Mouse (Mus musculus): ENCODE results near the gene Pik3r2. TPM values are rescaled to one million over a fixed set of nuclear protein-coding genes. Genes with fewer than 3 reads are reported as not detected.
A peak's percentile ranks its signal among the peaks of the same experiment; 100 is the strongest.

Pik3r2 gene
- polyA plus RNA-seq, 1 experiment from 2014 or later, result 69.2 TPM

- DNase-seq (ENCODE audit: extremely low spot score, low spot score), result no peak
- WGBS, result 80% methylated on average over 19 of the region's 19 CpGs
- H3K27me3 ChIP-seq (ENCODE audit: poor library complexity, severe bottlenecking), result peaks cover 19% of the 10 kb centered on the region
- peak overlapping the region; percentile 81; the same call in 1 of the 2 replicates for H3K4me3 ChIP-seq
- peaks cover 61% of the 10 kb centered on the region for H3K4me1 ChIP-seq
- H3K36me3 ChIP-seq (replicated peaks), result peaks cover 26% of the 10 kb centered on the region
- no peak overlapping the region; the same call in 1 of the 2 replicates for H3K27ac ChIP-seq
- no peaks in the 10 kb centered on the region for H3K9me3 ChIP-seq
Observed at GRCm38 (mm10) chr8:70758616-70759561, 17.6 kb downstream of the Pik3r2 start.

- no peaks in the 10 kb centered on the region for H3K9me3 ChIP-seq
- H3K4me1 ChIP-seq, result peaks cover 66% of the 10 kb centered on the region
- no peak for DNase-seq (ENCODE audit: extremely low spot score, low spot score)
- H3K27me3 ChIP-seq (ENCODE audit: poor library complexity, severe bottlenecking), result peaks cover 19% of the 10 kb centered on the region
- peaks cover 26% of the 10 kb centered on the region for H3K36me3 ChIP-seq (replicated peaks)
- no peak overlapping the region for H3K4me3 ChIP-seq
- H3K27ac ChIP-seq, result no peak overlapping the region; the same call in 1 of the 2 replicates
- WGBS, result 87% methylated on average over 7 of the region's 7 CpGs
Observed at GRCm38 (mm10) chr8:70758308-70758615, 18.3 kb downstream of the Pik3r2 start.

GRCm38 (mm10) chr8:70757523-70758307 is 18.8 kb downstream of the Pik3r2 start:
- H3K4me3 ChIP-seq, result no peak overlapping the region
- peaks cover 71% of the 10 kb centered on the region for H3K4me1 ChIP-seq

GRCm38 (mm10) chr8:70756476-70757040 is 20.0 kb downstream of the Pik3r2 start:
- no peak overlapping the region for H3K4me3 ChIP-seq
- H3K4me1 ChIP-seq, result peaks cover 68% of the 10 kb centered on the region
- WGBS, result 87% methylated on average over 6 of the region's 6 CpGs
- H3K9me3 ChIP-seq, result no peaks in the 10 kb centered on the region
- no peak overlapping the region for H3K27ac ChIP-seq
- DNase-seq (ENCODE audit: extremely low spot score, low spot score), result no peak
- H3K36me3 ChIP-seq (replicated peaks), result peaks cover 26% of the 10 kb centered on the region
- H3K27me3 ChIP-seq (ENCODE audit: poor library complexity, severe bottlenecking), result peaks cover 19% of the 10 kb centered on the region

More at GRCm38 (mm10) chr8:70757523-70758307, 18.8 kb downstream of the Pik3r2 start:
- DNase-seq (ENCODE audit: extremely low spot score, low spot score), result no peak
- no peak overlapping the region for H3K27ac ChIP-seq
- H3K36me3 ChIP-seq (replicated peaks), result peaks cover 26% of the 10 kb centered on the region
- WGBS, result 76% methylated on average over 22 of the region's 22 CpGs
- H3K27me3 ChIP-seq (ENCODE audit: poor library complexity, severe bottlenecking), result peaks cover 19% of the 10 kb centered on the region
- no peaks in the 10 kb centered on the region for H3K9me3 ChIP-seq

GRCm38 (mm10) chr8:70755661-70756475 is 20.6 kb downstream of the Pik3r2 start:
- Histone ChIP-seq H3K4me1 (peaks cover 62% of the 10 kb centered on the region), H3K36me3 (replicated peaks) (peaks cover 26% of the 10 kb centered on the region), H3K27me3 (ENCODE audit: poor library complexity, severe bottlenecking) (peaks cover 19% of the 10 kb centered on the region), H3K9me3 (no peaks in the 10 kb centered on the region), H3K4me3 (peak overlapping the region; percentile 82), H3K27ac (no peak overlapping the region)
- WGBS, result 87% methylated on average over 24 of the region's 24 CpGs
- no peak for DNase-seq (ENCODE audit: extremely low spot score, low spot score)

- WGBS, result 22% methylated on average over 50 of the region's 50 CpGs
- no peak for DNase-seq (ENCODE audit: extremely low spot score, low spot score)
- Histone ChIP-seq H3K9me3 (no peaks in the 10 kb centered on the region), H3K27me3 (ENCODE audit: poor library complexity, severe bottlenecking) (peaks cover 23% of the 10 kb centered on the region), H3K4me3 (peak overlapping the region; percentile 82), H3K27ac (peak overlapping the region; percentile 86), H3K4me1 (peaks cover 54% of the 10 kb centered on the region), H3K36me3 (replicated peaks) (peaks cover 26% of the 10 kb centered on the region)
Observed at GRCm38 (mm10) chr8:70754871-70755660, 21.4 kb downstream of the Pik3r2 start.

GRCm38 (mm10) chr8:70754043-70754870 is 22.3 kb downstream of the Pik3r2 start, which contains the start of gene Rab3a:
Rab3a (plus strand) TSS chr8:70754679.
- 8% methylated on average over 37 of the region's 37 CpGs for WGBS

GRCm38 (mm10) chr8:70753151-70753550 is 23.4 kb downstream of the Pik3r2 start:
- Histone ChIP-seq H3K27me3 (ENCODE audit: poor library complexity, severe bottlenecking) (peaks cover 38% of the 10 kb centered on the region), H3K9me3 (no peaks in the 10 kb centered on the region), H3K4me1 (peaks cover 39% of the 10 kb centered on the region), H3K36me3 (replicated peaks) (peaks cover 22% of the 10 kb centered on the region), H3K4me3 (peak overlapping the region; percentile 3; the same call in 1 of the 2 replicates), H3K27ac (peak overlapping the region; percentile 86)
- 37% methylated on average over 21 of the region's 21 CpGs for WGBS
- no peak for DNase-seq (ENCODE audit: extremely low spot score, low spot score)

More at GRCm38 (mm10) chr8:70754043-70754870, 22.3 kb downstream of the Pik3r2 start, which contains the start of gene Rab3a:
- Histone ChIP-seq H3K27ac (peak within 1 kb of the TSS; percentile 86), H3K9me3 (no peaks in the 10 kb centered on the region), H3K4me3 (peak within 1 kb of the TSS; percentile 82), H3K4me1 (peaks cover 46% of the 10 kb centered on the region), H3K27me3 (ENCODE audit: poor library complexity, severe bottlenecking) (peaks cover 28% of the 10 kb centered on the region), H3K36me3 (replicated peaks) (peaks cover 26% of the 10 kb centered on the region)
- DNase-seq (ENCODE audit: extremely low spot score, low spot score), result peak; percentile 95

- H3K36me3 ChIP-seq (replicated peaks), result peaks cover 12% of the 10 kb centered on the region
- H3K4me1 ChIP-seq, result peaks cover 39% of the 10 kb centered on the region
- H3K27me3 ChIP-seq (ENCODE audit: poor library complexity, severe bottlenecking), result peaks cover 48% of the 10 kb centered on the region
- no peak overlapping the region for H3K27ac ChIP-seq
- no peaks in the 10 kb centered on the region for H3K9me3 ChIP-seq
- DNase-seq (ENCODE audit: extremely low spot score, low spot score), result peak; percentile 58
- 0 out of 2 replicates have a peak overlapping the region, but pooled peaks have one; percentile 0 for H3K4me3 ChIP-seq
- 32% methylated on average over 11 of the region's 11 CpGs for WGBS
Observed at GRCm38 (mm10) chr8:70752000-70752764, 24.3 kb downstream of the Pik3r2 start.

- H3K27ac ChIP-seq, result no peak overlapping the region
- H3K27me3 ChIP-seq (ENCODE audit: poor library complexity, severe bottlenecking), result peaks cover 55% of the 10 kb centered on the region
- H3K4me3 ChIP-seq, result no peak overlapping the region
- H3K4me1 ChIP-seq, result peaks cover 28% of the 10 kb centered on the region
- H3K36me3 ChIP-seq (replicated peaks), result no peaks in the 10 kb centered on the region
- DNase-seq (ENCODE audit: extremely low spot score, low spot score), result no peak
- H3K9me3 ChIP-seq, result no peaks in the 10 kb centered on the region
- 88% methylated on average over 13 of the region's 13 CpGs for WGBS
Observed at GRCm38 (mm10) chr8:70750128-70750680, 26.3 kb downstream of the Pik3r2 start.
